Mouse (Mus musculus) kidney, adult 2 months (tissue): ENCODE measurements at regions not wholly inside any gene's neighbourhood (a gene's known extent, or its start where the extent isn't known, plus 50 kb on each side); places are given as distances from the start of the nearest gene placed in this dataset.

ENCODE experiments used
- CTCF ChIP-seq: fragments of 200-500 bp; conservative IDR thresholded peaks from 2 replicates; pipeline ENCODE4 v1.5.1; 2011; ENCODE audit warnings: low read depth, mild to moderate bottlenecking, control low read depth, low read length, moderate library complexity, mixed read lengths; ENCODE audit not compliant: insufficient read depth, insufficient read length
- POLR2A ChIP-seq: fragments of 200-500 bp; IDR thresholded peaks from one replicate; pipeline ENCODE4 v1.6.1; 2011; ENCODE audit warnings: low read depth, low read length, control low read depth

DNA sequence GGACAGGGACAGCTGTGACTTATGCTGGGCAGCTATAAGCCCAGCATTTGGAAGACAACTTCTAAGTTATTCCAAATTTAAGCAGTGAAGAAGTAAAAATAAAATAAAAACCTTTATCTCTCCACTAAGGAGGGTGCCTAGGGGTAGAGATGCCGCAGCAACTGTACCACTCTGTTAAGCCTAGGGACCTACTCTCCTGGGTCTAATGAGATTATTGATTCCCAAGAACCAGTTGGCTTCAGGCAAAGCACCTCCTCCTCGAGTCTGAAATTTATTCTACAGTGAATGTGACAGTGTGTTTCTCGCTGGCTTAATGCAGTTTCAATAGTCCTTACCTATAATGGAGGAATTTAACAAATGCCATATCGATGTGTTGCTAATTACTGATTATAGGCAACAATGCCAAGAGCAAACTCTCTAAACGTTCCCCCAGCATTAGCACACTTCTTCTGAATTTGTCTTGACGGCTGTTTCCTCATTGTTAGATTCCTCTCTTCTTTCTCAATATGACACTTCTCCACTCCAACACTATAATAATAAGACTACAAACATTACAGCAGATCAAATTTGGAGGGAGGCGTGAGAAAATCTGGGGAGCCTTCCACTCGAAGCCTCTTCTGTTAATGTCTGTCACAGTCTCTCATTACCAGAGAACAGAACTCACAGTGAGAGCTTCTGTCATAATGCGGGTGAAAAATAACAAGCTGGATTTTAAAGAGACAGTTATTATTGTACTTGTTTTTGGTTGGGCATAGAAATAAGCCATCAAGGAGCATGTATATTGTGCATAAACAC is 112.6 kb upstream of the Nabp1 start:
- TF ChIP-seq CTCF (no peak), POLR2A (no peak)
